Mouse (Mus musculus) heart, embryonic 16.5 days (tissue): ENCODE measurements around the gene Prr5l. TPM values are rescaled to one million over a fixed set of nuclear protein-coding genes. Genes with fewer than 3 reads are reported as not detected.

Experiments used
- ATAC-seq: fragments of 200-750 bp; cut with Nextera tagmentation; replicated peaks from 2 replicates; pipeline ENCODE4 v1.8.0; 2017; ENCODE audit warnings: moderate number of reproducible peaks; ENCODE audit not compliant: insufficient read depth, low FRiP score; ENCODE audit errors: extremely low read depth
- H3K27ac ChIP-seq: fragments of 300-500 bp; sonication (generic); 2 replicates; pipeline ENCODE4 v1.5.1; 2014; ENCODE audit warnings: mild to moderate bottlenecking, low read length, control low read depth, moderate library complexity
- H3K27me3 ChIP-seq: fragments of 300-500 bp; sonication (generic); 2 replicates; pipeline ENCODE4 v1.6.1; 2014; ENCODE audit warnings: low read length, mixed read lengths; ENCODE audit not compliant: control insufficient read depth, insufficient read depth
- H3K36me3 ChIP-seq: fragments of 300-500 bp; sonication (generic); 2 replicates; pipeline ENCODE4 v1.6.1; 2014; ENCODE audit not compliant: control insufficient read depth, insufficient read depth
- H3K4me1 ChIP-seq: fragments of 300-500 bp; sonication (generic); 2 replicates; pipeline ENCODE4 v1.6.1; 2014; ENCODE audit warnings: low read length, mixed read lengths; ENCODE audit not compliant: control insufficient read depth, insufficient read depth
- H3K4me2 ChIP-seq: fragments of 300-500 bp; sonication (generic); 2 replicates; pipeline ENCODE4 v1.6.1; 2014; ENCODE audit warnings: low read depth, mild to moderate bottlenecking, control low read depth, low read length
- H3K4me3 ChIP-seq: fragments of 300-500 bp; sonication (generic); 2 replicates; pipeline ENCODE4 v1.5.1; 2014; ENCODE audit warnings: mild to moderate bottlenecking, control low read depth, low read length
- H3K9ac ChIP-seq: fragments of 300-500 bp; sonication (generic); 2 replicates; pipeline ENCODE4 v1.6.1; 2014; ENCODE audit warnings: low read length, control low read depth
- H3K9me3 ChIP-seq: fragments of 300-500 bp; sonication (generic); replicated peaks from 2 replicates; pipeline ENCODE4 v1.6.1; 2016; ENCODE audit warnings: low read length; ENCODE audit not compliant: control insufficient read depth
- WGBS: fragments of 180-500 bp; shearing (Covaris S2); extraction: QIAGEN DNeasy Blood & Tissue Kit; methylation state at CpG from one replicate; pipeline ENCODE4 v1.1.7; 2014; 5-methylcytosine and 5-hydroxymethylcytosine counted together
- polyA plus RNA-seq: library from polyadenylated mRNA; unstranded; fragments of >200 nt; fragmentation: Nextera tagmentation; extraction: Ambion mirVana; gene quantifications from 2 replicates; pipeline ENCODE4 v1.2.1, GENCODE M21; 2015

Prr5l gene
- polyA plus RNA-seq, 1 experiment from 2014 or later, result 6.2 TPM

DNA sequence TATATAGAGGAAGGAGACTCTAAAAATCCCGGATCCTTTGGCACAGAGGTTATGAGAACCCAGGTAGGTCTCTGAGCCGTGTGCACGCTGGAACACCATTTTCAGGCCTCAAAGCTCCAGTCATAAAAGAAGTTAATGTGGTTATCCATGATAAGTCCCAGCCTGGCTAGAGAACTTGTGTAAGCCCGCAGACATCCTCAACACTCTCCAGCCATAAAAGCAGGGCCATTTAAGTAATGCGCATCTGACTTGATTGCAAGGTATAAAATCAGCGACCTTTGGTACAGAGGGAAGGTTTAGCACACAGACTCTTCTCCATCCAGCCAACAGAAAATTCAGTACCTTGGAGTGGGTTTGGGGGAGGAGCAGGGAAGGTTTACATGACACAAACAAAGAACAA, 80.6 kb downstream of the Prr5l start:
- Histone ChIP-seq H3K27ac (no peak overlapping the region), H3K4me2 (no peak overlapping the region), H3K9ac (no peak overlapping the region), H3K36me3 (no peaks in the 10 kb centered on the region), H3K27me3 (no peaks in the 10 kb centered on the region), H3K4me1 (no peaks in the 10 kb centered on the region), H3K9me3 (no peaks in the 10 kb centered on the region), H3K4me3 (no peak overlapping the region)
- 88% methylated on average over 6 of the region's 6 CpGs for WGBS
- ATAC-seq, result no peak

GRCm38 (mm10) chr2:101797901-101798250, 85.0 kb downstream of the Prr5l start:
- no peak for ATAC-seq

DNA sequence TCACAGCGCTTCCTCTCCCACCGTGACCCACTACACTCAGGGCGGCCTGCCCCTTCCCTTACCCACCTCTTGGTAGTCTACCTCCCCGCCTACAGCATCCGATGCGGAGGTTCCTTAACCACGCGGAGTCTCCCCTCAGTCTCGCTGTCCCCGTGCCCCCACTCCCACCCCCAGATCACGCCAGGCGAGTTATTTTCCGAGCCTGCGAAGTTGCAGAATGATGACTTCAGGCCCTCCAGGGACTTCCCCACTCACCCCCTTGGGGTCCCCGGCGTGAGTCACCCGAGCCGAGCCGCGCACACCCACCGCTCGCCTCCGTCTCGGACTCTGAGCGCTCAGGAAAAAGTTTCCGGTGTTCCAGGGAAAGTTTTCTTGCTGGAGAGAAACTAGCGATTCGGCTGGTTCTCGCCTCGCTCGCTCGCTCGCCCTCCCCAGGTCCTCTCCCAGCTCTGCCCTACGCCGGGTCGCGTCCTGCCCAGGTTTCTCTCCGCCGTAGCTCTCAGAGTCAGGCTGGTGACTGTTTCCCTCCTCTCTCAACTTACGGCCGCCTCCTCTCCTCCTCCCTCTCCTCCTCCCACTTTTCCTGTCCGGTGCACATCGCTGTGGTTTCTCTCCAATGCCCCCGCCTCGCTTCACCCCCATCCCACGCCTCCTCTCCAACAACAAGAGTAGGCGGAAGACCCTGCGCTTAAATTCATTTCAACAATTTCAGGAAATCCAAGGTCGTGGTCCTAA, 85.5 kb downstream of the Prr5l start:
- Histone ChIP-seq H3K27ac (peak overlapping the region; percentile 62), H3K9ac (peak overlapping the region; percentile 75), H3K27me3 (no peaks in the 10 kb centered on the region), H3K36me3 (no peaks in the 10 kb centered on the region), H3K9me3 (no peaks in the 10 kb centered on the region), H3K4me1 (peaks cover 5% of the 10 kb centered on the region; the same call in 1 of the 2 replicates), H3K4me2 (peak overlapping the region; percentile 99), H3K4me3 (peak overlapping the region; percentile 55)
- under 1% methylated on average over 49 of the region's 49 CpGs for WGBS
- peak; percentile 64 for ATAC-seq

More at GRCm38 (mm10) chr2:101797901-101798250, 85.0 kb downstream of the Prr5l start:
- Histone ChIP-seq H3K4me2 (peak overlapping the region; percentile 99), H3K27me3 (no peaks in the 10 kb centered on the region), H3K27ac (peak overlapping the region; percentile 62), H3K9me3 (no peaks in the 10 kb centered on the region), H3K4me1 (peaks cover 5% of the 10 kb centered on the region; the same call in 1 of the 2 replicates), H3K9ac (peak overlapping the region; percentile 75), H3K36me3 (no peaks in the 10 kb centered on the region), H3K4me3 (peak overlapping the region; percentile 55)
- 2% methylated on average over 19 of the region's 19 CpGs for WGBS

- Histone ChIP-seq H3K4me2 (peak overlapping the region; percentile 99), H3K4me1 (peaks cover 5% of the 10 kb centered on the region; the same call in 1 of the 2 replicates), H3K36me3 (no peaks in the 10 kb centered on the region), H3K9ac (peak overlapping the region; percentile 75), H3K4me3 (peak overlapping the region; percentile 55), H3K9me3 (no peaks in the 10 kb centered on the region), H3K27me3 (no peaks in the 10 kb centered on the region), H3K27ac (peak overlapping the region; percentile 62)
- peak; percentile 78 for ATAC-seq
- WGBS, result under 1% methylated on average over 55 of the region's 55 CpGs
These were observed 86.3 kb downstream of the Prr5l start for GRCm38 (mm10) chr2:101796287-101797115.

- no peak for ATAC-seq
- Histone ChIP-seq H3K27me3 (no peaks in the 10 kb centered on the region), H3K4me1 (peaks cover 5% of the 10 kb centered on the region; the same call in 1 of the 2 replicates), H3K9ac (no peak overlapping the region), H3K9me3 (no peaks in the 10 kb centered on the region), H3K36me3 (no peaks in the 10 kb centered on the region), H3K4me3 (no peak overlapping the region), H3K4me2 (no peak overlapping the region), H3K27ac (no peak overlapping the region)
- 59% methylated on average over 4 of the region's 4 CpGs for WGBS
These were observed 90.7 kb downstream of the Prr5l start for GRCm38 (mm10) chr2:101792130-101792529.

DNA sequence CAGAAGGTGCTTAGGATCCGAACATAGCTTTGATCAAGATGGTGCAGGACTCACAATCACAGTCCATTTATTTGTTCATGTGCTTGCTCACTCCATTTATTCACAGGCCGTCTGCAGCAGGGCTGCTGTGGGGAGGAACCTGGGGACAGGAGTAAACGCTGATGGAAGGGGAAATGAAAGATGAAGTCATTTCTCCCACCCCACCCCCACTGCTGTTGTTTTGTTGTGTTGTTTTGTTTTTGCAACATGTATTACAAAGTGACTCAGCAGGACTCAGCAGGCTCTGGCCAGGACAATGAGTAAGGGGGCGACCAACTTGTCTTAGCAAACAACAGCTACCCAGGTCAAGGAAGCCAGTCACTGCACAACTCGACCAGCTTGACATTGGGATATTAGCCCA, 99.6 kb downstream of the Prr5l start:
- WGBS, result 61% methylated on average over 5 of the region's 5 CpGs
- Histone ChIP-seq H3K36me3 (no peaks in the 10 kb centered on the region), H3K9ac (no peak overlapping the region), H3K27ac (no peak overlapping the region), H3K4me3 (no peak overlapping the region), H3K9me3 (no peaks in the 10 kb centered on the region), H3K4me1 (no peaks in the 10 kb centered on the region), H3K4me2 (no peak overlapping the region), H3K27me3 (no peaks in the 10 kb centered on the region)
- no peak for ATAC-seq

- H3K36me3 ChIP-seq, result no peaks in the 10 kb centered on the region
- no peak overlapping the region for H3K4me3 ChIP-seq
- H3K27me3 ChIP-seq, result no peaks in the 10 kb centered on the region
- no peaks in the 10 kb centered on the region for H3K4me1 ChIP-seq
- no peak overlapping the region for H3K4me2 ChIP-seq
- H3K27ac ChIP-seq, result no peak overlapping the region
- no peaks in the 10 kb centered on the region for H3K9me3 ChIP-seq
- no peak for ATAC-seq
- no peak overlapping the region for H3K9ac ChIP-seq
- 75% methylated on average over 4 of the region's 4 CpGs for WGBS
These were observed 101.5 kb downstream of the Prr5l start for GRCm38 (mm10) chr2:101781357-101781777.

DNA sequence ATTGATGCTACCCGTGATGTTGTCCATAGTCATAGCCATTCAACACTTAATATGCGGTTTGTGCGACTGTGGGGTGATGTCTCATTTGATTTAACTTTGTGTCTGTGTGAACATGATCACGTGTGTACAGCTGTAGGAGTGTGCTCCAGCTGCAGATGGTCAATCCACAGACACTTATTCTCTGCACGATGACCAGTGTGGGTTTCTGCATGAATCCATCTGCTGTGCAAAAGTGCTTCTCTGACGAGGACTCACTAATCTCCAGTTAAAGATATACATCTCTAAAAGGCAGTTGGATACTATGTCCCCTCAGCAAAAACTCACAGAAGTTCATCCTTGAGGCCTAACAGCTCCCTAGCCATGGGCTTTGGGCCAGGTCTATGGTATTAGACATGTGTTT, 104.7 kb downstream of the Prr5l start:
- no peaks in the 10 kb centered on the region for H3K36me3 ChIP-seq
- ATAC-seq, result no peak
- H3K27me3 ChIP-seq, result no peaks in the 10 kb centered on the region
- 83% methylated on average over 6 of the region's 6 CpGs for WGBS
- H3K9me3 ChIP-seq, result no peaks in the 10 kb centered on the region
- no peak overlapping the region for H3K27ac ChIP-seq
- H3K4me1 ChIP-seq, result no peaks in the 10 kb centered on the region
- no peak overlapping the region for H3K4me3 ChIP-seq
- no peak overlapping the region for H3K4me2 ChIP-seq
- H3K9ac ChIP-seq, result no peak overlapping the region

GRCm38 (mm10) chr2:101763503-101763902, 119.3 kb downstream of the Prr5l start:
- 90% methylated on average over 5 of the region's 5 CpGs for WGBS
- no peak for ATAC-seq
- no peaks in the 10 kb centered on the region for H3K9me3 ChIP-seq
- H3K27ac ChIP-seq, result no peak overlapping the region
- H3K4me2 ChIP-seq, result no peak overlapping the region
- no peak overlapping the region for H3K4me3 ChIP-seq
- no peak overlapping the region for H3K9ac ChIP-seq
- H3K36me3 ChIP-seq, result no peaks in the 10 kb centered on the region
- H3K4me1 ChIP-seq, result no peaks in the 10 kb centered on the region
- no peaks in the 10 kb centered on the region for H3K27me3 ChIP-seq
